Mouse (Mus musculus): ENCODE data around the gene Ccdc153.

GRCm38 (mm10) chr9:44286256-44286850 is 45.9 kb downstream of the Ccdc153 start:
- TF ChIP-seq CTCF (IDR thresholded peaks at IDR 0.05; ENCODE audit: low read depth) (no peak), EP300 (IDR thresholded peaks at IDR 0.05; ENCODE audit: low read depth) (no peak)
